Mouse (Mus musculus): ENCODE measurements at regions not wholly inside any gene's neighbourhood (a gene's known extent, or its start where the extent isn't known, plus 50 kb on each side); places are given as distances from the start of the nearest gene placed in this dataset.

DNA sequence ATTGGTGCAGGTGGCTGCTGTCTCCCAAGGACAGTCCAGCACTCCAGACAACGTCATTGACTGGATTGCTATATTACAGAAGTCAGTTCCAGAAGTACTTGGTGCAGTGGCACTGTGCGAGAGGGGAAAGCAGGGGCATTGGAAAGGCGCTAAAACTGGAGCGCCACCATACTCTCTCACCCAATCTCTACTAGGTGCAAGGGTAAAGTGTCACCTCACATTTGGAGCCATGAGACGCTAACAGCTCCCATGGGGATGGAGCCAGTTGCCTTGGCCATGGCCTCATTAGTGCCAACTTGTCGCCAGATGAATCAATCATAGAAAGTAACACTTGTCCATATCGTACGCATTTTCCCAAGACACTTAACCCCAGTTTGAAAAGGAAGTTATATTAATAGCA is 1617.2 kb upstream of the Gulo start:
- DNase-seq, result no peak

DNA sequence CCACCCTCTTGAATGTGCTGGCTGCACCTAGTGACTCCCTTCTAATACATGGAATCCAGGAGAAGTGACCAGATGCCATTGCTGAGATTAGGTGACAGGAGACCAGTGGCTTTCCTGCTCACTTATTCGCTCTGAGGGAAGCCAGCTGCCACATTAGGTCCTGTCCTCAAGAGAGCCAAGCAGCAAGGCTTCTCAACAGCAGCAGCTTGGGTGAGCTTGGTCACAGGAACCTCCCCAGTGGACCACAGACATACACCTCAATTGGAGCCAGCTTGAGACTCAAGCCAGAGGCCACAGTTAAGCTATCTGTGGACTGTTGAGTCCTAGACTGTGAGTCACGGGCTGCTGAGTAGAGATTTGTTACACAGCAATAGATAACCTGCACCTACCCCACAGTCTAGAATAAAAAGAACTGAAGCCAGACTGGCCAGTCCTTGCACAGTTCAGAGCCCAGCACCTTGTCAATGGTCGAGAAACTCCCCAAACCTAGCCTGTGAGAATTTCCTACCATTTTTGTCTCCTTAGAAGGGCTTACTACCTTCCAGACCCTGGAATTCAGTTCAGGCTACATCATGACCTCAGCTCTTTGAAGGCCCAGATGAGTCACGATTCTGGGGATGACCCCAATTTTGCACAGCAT is 1615.0 kb upstream of the Gulo start:
- no peak for DNase-seq

DNA sequence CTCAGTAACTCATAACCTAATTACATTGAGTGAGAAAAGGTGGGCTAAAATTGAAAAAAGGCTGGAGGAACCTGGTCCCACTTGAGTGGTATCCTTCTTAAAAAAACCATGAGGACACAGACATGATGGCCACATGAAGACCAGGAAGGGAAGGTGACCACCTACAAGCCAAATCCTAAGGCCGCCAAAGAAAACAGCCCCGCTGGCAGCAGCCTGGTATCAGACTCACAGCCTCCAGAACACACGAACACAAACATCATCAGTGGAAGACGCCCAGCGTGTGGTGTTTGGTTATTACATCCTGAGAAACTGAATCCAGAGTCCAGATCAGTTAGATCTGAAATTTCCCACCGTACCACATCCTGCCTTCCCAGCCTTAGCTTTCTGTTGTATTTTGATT is 1613.9 kb upstream of the Gulo start:
- no peak for DNase-seq

DNA sequence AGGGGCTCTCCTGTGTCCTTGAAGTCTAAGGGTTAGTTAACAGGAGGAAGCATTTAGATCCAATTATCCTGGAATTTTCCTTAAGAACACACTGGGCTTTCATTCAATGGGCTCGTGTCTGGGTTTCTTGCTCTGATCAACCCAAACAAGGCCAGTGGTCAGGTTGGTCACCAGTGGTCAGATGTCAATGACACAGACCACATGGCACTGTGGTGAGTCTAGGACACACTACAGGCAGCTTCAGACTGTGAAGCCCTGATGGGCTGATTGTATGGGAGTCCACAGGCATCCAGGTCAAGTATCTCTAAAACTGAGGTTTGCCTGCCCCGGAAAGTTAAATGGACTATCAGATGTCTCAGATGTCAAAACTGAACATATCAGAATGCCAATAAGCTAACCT is 1612.5 kb upstream of the Gulo start:
- no peak for DNase-seq

DNA sequence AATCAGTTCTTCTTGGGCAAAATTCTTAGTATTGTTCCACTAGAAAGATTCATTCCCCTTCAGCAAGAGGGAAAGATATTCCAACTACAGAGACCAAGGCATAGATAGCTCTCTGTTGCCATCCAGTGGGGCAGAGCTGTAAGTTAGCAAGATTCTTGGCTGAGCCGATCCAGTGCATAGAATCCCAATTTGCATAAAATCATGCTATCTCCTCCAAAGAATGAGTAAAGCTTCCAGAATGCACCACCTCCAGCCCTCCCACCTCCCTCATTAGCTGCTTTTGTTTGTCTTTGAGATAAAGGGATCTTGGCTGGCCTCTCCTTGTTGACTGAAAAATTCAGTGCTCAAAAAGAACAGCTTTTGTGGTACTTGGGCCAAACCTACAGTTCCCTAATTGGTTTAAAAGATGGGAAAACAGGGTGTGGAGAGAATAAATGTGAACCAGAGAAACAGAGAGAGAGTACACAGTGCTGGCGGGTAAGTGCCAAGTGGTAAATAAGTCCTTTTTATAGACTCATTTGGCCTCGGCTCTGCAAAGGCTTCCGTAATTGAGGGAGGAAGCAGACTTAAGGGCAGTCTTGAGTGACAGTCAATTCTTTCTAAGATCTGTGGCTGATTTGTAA is 1612.0 kb upstream of the Gulo start:
- peak; percentile 72 for DNase-seq

DNA sequence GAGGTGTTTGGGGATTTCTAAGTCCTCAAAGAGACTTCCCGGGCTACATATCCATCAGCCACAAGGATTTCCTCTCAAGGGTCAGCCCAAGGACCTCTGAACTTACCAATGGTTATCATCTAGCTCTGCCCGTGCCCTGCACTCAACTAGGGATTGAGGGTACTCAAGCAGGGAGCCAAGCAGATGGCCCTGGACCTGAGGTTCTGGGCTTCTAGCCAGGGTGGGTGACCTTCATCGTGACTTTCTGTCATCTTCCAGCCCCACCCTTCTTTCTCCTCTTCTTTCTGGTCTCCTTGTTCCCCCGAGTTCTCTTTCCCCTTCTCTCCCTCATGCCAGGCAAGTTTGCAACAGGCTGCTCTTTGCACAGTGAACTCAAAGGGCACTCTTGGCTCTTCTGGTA is 1610.6 kb upstream of the Gulo start:
- DNase-seq, result no peak

DNA sequence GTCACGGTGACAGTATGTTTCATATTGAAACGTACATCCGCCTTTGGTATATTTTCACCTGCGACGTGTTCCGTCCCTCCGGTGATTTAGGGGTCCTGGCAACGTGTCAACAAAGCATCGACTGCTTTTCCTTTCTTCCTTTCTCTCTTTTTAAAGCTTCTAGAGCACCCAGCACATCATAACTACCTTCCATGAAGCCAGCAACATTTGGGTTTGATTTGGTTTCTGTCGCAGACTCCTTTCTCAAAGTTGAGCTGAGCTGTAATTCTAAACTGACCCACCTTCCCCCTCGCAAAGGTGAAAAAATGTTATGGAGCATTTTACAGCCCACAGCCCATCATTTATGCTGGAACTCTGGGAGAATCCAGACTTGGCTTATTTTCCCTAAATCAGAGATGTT is 1605.4 kb upstream of the Gulo start:
- DNase-seq, result no peak

DNA sequence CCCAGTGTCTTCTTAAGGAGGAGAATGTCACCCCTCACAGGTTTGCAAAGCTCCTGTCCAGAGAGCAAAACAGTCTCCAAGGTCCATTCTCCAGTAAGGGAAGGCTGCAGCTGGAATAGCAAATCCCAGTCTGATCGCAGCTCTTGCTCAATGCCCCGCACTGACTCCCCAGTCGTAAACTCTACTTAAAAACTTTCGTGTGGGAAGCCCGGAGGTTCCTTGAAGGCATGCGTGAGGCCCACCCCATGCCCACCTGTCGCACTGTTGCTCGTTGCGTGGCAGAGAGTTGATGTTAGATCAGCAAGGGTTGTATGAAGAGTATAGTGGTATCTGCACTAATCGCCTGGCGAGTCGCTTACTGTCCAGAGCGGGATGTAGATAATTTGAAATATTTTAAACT is 1604.7 kb upstream of the Gulo start:
- no peak for DNase-seq

DNA sequence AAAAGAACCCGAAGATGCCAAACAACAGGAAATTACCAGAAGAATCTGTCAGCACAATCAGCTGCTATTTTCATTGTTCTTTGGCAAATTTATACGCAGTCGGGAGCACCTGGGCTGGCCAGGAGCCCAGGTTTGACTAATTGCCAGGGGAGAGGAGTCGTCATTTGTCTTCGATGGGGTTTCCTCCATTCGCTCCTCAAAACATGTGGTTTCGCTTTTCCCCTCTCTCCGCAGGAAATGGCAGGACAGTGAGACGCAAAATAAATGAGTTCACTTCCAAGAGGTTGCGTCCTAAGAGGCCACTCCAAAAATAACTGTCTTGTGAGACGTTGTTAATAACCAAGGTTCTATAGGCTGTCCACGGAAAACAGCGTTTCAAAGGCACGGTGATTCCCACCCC is 1604.2 kb upstream of the Gulo start:
- peak; percentile 73 for DNase-seq

DNA sequence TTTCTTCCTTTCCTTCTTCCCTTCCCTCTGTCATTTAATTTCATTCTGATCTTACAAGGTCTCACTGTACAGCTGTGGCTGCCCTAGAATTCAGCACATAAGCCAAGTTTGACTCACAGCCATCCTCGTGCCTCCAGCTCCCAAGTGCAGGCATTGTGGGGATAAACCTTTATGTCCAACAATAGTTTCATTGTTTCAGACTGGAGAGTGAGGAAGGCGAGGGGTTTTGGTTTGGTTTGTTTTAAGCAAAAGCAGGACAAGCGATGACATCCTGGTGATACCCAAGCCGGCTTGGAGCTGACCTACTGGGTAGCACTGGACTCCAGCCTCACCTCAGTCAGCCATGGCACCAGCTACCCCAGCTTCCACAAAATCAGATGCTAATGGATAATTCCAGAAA is 1603.5 kb upstream of the Gulo start:
- DNase-seq, result no peak

DNA sequence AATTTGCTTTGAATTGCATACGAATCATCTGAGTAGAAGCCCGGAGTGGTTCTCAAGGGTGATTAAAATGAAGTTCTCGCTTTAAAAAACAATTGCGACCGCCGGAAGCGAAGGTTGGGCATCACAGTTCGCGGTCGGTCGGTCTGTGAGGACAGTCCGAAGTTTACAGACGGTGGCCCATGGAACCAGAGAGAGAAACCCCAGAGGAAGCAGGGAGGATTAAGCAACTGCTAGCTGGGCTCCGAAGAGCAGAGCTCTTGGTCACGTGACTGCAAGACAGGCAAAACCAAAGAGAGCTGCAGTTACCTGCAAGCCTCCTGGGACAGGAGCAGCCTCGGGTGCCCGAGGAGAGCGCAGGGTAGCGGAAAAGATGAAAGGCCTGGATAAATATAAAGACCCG is 1599.3 kb upstream of the Gulo start:
- no peak for DNase-seq

DNA sequence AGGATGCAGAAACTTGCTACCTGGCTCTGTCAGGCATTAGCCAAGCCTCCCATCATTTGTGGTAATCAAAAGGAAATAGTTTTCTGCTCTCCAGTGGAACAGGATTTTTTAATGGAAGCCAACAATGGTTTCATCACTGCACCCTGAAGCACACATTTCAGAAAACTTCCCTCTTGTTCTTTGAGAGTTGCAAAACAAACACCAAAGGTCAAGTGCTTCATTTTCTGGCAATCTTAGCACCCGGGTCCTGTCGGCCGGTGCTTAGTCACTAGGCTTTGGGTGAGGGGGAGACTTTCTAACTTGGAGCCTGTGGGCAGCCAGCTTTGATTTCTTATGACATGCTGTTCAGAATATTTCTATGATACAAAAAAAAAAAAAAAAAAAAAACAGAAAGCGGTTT is 1594.0 kb upstream of the Gulo start:
- DNase-seq, result no peak

DNA sequence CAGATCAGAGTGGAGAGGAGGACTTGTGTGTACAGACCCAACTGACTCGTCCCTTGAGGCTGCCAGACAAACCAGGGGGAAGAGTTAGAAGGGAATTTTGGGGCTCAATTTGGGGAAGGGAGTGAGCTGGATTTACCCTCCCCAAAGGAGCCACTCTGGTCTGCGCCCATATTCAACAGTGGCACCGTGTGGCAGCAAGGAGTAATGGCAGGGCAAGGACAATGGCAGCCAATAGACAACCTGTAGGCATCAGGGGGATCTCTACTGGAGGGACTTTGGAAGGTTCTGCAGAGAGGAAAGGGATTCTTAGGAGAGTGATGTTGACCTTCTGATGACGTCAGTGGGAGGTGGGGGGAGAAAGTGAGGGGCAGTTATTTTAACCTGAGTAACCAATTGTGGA is 1590.7 kb upstream of the Gulo start:
- DNase-seq, result peak; percentile 47

DNA sequence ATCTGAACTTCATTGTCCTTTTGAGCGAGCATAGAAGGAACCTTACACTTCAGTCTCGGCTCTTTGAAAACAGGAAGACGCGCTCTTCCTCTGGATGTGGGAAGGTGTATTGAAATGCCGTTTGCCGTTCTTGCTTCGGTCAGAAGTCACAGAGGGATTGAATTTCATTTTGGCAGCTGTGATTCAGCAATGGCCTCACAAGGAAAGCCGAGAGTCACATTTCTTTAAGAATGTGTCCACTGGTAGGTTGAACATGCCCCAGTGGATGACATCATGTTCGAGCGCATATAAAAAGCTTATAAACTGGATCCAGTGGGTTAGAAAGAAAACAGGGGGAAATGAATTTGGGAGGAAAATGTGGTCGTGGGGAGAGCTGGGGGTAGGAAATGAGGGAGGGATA is 1579.6 kb upstream of the Gulo start:
- no peak for DNase-seq

DNA sequence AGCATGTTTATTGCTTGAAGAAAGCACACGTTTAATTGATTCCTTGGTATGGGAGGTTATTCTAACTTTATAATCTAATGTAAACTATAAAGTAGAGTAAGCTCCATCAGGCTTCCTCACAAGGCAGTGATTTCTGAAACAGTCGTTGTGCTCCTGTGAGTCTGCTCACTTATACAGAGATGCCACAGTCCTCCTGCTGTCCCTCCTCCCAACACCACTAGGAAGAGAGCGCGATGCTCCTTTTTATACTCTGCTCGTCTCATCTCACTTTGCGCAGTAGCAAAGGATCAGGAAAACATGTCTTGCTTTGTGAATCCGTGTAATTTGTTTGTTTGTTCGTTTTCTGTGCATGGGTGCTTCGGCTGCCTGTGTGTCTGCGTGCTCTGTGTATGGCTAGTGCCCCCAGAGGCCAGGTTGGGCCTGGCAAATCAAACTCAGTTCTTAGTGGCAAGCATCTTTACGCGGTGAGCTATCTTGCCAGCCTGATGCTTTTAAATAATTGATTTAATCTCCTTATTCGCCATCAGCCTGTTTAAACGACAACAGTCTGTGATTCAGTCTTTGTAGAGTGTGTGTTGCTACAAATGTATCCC is 1575.5 kb upstream of the Gulo start:
- no peak for DNase-seq

DNA sequence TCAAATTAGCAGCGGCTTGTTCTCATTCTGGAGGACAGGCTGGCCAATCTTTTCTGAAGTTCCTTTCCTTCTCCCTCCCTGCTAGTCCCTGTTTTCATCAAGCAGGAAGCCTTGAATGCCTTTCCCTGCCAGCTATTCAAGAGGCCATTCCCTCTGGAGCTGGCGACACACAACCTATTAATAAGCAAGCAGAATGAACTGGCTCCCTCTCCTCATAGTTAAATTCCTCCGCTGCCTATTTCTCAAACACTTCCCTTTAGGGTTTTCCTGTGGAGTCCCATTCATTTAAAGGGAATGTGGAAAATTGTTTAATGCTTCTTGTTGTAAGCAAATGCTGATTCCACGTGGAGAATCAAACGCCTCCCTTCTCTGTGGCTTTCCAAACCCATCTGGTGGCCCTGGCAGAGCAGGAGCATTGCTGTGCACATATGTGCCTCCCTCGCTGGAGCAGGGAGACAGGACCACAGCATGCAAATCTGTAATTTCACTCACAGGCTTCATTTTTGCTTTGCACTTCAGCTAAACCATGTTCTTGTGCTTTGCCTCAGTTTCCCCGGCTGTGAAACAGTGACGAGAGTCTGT is 1573.3 kb upstream of the Gulo start:
- no peak for DNase-seq

DNA sequence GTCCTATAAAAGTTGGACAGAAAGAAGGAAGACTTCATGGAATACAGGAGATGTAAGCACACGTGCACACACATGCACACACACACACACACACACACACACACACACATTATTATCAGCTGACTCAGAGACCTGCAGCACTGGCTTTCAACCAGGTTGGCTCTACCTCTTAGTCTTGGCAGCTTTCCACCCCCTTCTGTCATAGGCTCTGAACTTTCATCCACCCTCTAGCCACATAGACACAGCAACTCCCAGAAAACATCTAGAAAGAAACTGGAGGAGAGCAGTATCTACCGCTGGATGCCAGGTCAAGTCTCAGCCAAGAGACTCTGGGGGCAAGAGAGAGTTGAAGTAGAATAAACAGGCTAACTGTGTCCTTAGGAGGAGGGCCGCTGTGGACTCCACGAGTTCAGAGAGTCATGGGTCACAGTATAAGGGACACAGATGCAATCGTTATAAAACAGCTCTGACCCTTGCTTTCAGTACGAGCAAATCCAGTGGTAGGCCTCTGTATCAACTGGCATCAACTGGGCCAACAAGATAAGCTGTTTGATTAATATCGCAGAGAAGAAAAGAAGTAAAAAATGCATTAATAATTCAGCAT is 1565.4 kb upstream of the Gulo start:
- no peak for DNase-seq

DNA sequence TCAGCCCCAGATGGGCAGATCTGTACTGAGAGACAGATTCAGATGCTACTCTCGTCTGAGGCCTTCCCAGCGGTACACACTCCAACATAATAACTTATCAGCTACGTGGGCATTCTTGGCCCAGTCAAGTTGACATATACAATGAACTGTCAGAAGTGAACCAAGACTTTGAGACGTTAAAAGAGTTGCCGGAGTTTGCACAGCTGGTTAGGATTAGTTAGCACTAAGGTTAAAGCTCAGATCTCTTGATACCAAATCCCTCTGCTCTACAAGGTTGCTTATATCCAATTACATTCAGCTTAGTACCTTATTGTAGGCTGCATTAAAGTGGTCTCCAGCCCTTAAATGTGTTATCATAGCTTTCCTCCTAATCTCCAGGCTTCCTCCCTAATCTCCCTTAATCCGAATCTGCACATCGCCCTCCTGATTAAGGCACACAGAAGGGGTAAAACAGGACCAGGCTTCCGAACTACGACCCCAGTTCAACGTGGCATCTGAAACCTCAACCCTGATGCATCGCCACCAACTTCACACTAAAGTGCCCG is 1564.5 kb upstream of the Gulo start:
- no peak for DNase-seq

DNA sequence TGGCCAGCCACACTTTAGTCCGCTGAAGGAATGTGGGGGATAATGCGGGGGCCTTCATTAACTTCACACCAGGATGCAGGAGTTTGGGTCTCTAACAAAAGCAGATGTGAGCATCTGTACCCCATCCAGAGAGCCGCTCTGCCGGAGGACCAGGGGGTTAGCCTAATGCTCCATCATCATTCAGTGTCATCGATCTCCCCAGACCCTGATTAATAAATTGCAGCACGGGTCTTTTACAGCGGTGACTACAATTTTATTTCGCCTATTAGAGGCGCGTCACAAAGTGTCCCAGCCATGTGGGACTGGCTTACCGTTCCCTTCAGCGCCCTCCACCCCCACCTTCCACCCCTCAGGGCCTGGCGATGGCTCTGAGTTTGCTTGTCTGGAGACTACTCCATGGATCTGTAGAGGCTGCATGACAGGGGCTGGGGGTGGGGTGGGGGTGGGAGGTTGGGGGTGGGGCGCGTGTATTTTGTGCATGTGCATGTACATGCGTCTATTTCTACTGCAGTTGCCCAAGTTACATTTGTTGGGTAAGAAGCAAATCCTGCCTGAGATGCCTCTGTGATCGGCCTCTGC is 1560.8 kb upstream of the Gulo start:
- no peak for DNase-seq

DNA sequence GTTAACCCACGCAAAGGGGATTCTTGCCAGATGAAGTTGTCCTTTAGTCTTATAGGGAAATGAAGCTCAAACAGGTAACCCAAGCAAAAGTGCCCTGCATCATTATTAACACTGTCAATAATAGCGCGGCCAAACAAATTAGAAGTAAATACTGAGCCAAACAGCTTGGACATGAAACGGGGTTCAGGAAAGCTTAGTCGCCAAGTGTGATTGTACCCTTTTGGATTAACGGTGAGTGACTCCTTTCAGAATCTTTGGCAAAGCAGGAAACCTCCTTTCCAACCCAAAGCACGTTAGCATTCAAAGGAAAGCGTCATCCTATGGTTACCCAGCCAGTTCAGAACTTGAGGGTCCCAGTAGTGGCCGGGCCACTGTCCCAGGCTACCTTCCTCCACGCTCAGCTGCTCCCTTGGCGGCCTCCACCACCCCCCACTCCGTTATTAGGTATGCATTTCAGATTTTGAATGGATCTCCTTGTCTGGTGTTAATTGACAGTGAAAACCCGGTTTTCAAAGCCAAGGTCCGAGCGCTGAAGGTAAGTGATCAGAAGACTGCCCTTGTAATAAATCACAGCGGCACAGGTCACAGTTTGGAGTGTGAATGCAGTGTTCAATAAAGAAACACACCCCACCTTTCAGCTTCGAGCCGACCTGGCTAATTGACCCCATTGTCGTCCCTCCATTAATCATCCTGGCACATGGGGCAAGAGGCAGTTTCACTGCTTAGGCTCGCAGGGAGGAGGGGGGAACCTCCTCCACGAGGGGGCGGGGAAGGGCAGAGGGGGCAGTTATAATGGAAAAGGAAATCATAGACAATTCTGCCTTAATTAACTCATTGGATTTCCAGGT is 1560.1 kb upstream of the Gulo start:
- DNase-seq, result no peak

DNA sequence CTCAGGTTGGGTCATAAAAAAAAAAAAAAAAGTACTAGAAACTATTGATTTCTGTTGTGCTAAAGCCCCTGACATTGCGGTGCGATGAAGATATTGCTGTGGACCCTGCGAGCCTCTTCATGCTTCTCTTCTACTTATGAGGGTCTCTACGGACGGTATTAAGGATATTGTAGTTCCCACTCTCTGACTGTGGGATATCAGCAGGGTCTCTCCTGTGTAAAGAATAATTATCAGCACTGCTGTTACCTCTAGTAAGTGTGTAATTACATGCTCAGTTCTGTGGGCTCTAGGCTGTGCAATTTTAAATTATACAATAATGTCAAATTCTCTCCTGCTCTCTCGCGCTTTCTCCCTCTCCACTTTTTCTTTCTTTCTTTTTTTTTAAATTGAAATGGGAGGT is 1545.9 kb upstream of the Gulo start:
- no peak for DNase-seq

DNA sequence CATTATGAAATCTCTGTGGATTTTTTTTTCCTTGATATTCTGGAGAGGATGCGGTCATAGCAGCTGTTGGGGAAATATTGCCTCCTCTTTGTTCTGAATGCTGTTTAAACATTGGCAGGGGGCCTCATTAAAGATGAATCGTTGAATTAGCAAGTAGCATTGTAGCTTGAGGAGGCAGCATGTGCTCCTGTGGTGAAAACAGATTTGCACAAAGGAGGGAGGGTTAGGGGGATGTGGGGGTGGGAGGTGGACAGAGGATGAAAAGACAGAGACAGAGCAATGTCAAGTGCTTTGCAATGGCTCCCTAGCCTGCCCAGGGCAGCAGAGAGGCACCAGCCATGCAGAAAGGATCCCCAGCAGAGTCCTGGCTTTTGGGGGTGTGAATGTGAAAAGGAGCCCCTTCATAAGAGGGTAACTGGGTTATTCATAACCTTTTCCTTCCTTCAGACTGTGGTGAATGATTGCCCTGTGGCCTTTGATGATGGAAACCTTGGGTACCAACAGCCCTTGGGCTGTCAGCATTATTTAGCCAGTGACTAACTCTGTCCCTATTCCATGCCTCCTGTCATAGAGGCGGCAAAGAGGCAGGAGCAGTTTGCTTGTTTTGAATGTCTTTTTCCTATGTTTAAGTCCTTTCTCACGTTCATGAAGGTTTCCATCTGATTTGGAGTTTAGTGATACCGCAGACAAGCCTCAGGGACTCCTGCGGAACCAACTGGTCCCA is 1541.6 kb upstream of the Gulo start:
- DNase-seq, result no peak

Measured in kidney, postnatal 10 days (tissue).